Mouse (Mus musculus) splenic B cell, adult 2 months (primary cell): ENCODE data around the gene Sema4b.

Experiments
- DNase-seq: peaks from one replicate; pipeline ENCODE4 v3.0.0-alpha.2; 2011; ENCODE audit warnings: low read depth, low spot score
- H3K27me3 ChIP-seq: 2 replicates; pipeline ENCODE4 v1.6.1; 2012; ENCODE audit warnings: mild to moderate bottlenecking, low read length, moderate library complexity, mixed read lengths; ENCODE audit not compliant: control insufficient read depth, poor library complexity, insufficient read depth, severe bottlenecking
- H3K36me3 ChIP-seq: 2 replicates; pipeline ENCODE4 v1.6.1; 2012; ENCODE audit warnings: mild to moderate bottlenecking, low read length, moderate library complexity, mixed read lengths; ENCODE audit not compliant: control insufficient read depth, poor library complexity, insufficient read depth, severe bottlenecking

Gene Sema4b

DNA sequence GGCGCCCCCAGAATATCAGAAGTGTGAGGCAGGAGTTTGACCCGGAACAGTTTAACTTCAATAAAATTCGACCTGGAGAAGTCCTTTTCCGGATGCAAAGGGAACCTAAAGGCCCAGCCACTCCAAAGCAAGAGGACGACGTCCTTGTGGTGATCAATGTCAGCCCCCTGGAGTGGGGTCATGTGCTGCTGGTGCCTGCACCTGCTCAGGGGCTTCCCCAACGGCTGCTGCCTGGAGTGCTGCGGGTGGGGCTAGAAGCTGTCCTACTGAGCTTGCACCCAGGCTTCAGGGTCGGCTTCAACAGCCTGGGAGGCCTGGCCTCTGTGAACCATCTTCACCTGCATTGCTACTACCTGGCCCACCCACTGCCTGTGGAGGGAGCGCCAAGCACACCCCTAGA lies 51.9 kb downstream of the Sema4b start:
- no peak for DNase-seq
- H3K27me3 ChIP-seq, result no peaks in the 10 kb centered on the region
- H3K36me3 ChIP-seq, result peaks cover 3% of the 10 kb centered on the region

DNA sequence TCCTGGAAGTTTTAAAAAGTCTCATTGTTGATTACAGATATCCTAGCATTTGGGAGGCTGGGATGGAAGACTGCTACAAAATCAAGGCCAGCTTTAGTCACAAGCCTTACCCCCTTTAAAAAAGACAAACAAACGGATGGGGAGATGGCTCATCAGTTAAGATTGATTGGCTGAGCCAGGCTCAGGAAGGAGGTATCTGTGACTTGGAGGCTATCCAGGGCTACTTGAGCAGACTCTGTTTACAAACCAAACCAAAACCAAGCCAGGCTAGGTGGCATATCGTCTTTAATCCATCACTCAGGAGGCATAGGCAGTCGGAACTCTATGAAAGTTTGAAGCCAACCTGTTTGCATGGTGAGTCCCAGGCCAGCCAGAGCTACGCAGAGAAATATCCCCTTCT lies 55.0 kb downstream of the Sema4b start:
- peaks cover 1% of the 10 kb centered on the region; the same call in 1 of the 2 replicates for H3K36me3 ChIP-seq
- H3K27me3 ChIP-seq, result no peaks in the 10 kb centered on the region
- no peak for DNase-seq

DNA sequence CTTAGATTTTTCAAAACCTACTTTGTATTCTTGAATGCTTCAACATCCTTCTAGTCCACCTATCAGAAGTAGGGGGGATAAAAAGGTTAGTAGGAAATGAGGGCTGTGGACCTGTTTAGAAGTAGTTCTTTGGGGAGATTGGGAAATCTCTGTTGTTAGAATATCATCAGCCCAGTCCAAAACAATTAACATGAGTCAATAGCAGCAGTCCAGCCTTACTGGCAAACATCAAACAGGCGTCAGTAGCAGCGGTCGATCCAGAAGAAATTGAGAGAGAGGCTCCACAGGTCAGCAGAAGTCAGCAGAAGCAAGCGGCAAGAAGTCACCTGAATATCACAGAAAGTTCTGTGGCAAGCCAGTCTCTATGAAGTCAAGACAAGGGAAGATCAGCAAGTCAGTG lies 58.2 kb downstream of the Sema4b start:
- Histone ChIP-seq H3K36me3 (no peaks in the 10 kb centered on the region), H3K27me3 (no peaks in the 10 kb centered on the region)
- no peak for DNase-seq

DNA sequence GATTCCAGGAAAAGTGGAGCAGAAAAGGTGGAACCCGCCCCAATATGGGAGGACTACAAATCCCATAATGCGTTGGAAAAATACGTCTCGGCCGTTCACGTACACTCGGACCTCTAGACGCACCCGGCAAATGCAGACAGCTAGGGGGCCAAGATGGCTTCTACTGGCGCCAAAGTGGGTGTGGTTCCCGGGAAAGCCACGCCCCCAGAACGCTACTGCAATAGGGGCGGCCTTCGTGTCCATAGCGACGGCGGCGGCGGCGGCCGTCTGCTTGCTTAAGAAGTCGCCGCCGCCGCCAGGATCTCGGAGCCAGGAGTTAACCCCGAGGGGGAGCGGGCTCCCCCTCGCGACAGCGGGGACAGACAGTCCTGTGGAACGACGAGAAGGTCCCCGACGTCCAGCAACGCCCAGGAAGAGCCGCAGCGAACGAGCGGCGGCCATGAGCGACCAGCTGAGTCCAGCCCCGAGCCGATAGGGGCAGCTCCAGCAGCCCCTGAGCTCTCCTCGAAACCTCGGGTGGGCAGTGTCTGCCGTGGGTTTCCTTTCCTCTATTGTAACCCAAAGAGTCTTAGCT lies 59.6 kb downstream of the Sema4b start, which contains the start of gene Ttll13:
Gene Ttll13 (plus strand): TSS at position 229 of the 574 bp plus-strand sequence.
- DNase-seq, result peak; percentile 97
- H3K36me3 ChIP-seq, result no peaks in the 10 kb centered on the region
- H3K27me3 ChIP-seq, result no peaks in the 10 kb centered on the region

DNA sequence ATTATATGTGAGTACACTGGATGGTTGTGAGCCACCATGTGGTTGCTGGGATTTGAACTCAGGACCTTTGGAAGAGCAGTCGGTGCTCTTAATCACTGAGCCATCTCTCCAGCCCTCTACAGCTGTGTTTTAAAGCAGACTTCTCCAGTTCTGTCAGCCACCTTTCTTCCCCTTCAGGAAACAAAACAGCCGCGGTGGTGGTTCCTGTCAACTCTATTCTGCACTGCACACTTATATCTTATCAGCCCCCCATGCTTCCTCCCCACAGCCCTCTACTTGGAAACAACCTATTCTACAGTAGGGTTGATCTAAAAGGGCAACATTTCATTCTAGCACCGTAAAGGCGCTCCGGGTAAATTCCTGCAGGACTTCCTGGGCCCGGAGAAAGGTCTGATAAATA lies 60.2 kb downstream of the Sema4b start:
- no peak for DNase-seq

DNA sequence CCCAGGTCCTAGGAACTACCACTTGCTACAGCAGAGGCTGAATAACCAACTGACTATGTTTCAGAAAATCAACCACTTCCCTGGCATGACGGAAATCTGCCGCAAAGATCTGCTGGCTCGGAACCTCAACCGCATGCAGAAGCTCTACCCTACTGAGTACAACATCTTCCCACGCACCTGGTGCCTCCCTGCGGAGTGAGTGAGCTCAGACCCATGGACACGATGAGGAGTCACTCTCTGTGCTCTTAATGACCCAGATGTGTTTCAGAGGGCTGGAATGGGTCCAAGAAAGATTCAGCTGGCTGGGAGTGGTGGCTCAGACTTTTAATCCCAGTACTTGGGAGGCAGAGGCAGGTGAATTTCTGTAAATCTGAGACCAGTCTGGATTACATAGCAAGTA lies 65.8 kb downstream of the Sema4b start:
- no peak for DNase-seq
- Histone ChIP-seq H3K36me3 (no peaks in the 10 kb centered on the region), H3K27me3 (no peaks in the 10 kb centered on the region)

More for the DNA sequence above, 60.2 kb downstream of the Sema4b start:
- Histone ChIP-seq H3K27me3 (no peaks in the 10 kb centered on the region), H3K36me3 (no peaks in the 10 kb centered on the region)

DNA sequence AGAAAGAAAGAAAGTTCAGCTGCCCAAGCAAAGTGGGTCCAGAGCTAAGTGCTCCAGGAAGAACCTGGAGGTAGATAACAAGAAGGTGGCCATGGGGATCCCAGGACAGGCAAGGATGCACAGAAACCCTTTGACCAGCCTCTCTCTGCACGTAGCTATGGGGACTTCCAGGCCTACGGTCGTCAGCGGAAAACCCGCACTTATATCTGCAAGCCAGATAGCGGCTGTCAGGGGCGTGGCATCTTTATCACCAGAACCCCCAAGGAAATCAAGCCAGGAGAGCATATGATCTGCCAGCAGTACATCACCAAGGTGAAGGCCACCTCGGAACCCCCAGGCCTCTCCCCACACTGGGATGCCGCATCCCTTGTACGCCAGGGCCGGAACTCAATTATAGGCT lies 66.2 kb downstream of the Sema4b start:
- no peaks in the 10 kb centered on the region for H3K27me3 ChIP-seq
- DNase-seq, result no peak
- H3K36me3 ChIP-seq, result no peaks in the 10 kb centered on the region

DNA sequence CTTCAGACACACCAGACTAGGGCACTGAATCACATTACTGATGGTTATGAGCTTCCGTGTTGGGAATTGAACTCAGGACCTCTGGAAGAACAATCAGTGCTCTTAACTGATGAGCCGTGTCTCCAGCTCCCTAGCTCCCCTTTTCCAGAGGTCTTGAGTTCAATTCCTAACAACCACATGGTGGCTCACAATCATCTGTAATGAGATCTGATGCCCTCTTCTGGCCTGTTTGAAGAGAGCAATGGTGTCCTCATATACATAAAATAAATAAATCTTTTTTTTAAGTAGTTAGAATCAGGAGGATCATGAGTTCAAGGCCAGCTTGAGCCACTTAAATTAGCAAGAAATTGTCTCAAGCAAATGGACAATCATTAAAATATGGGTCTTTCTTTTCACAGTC lies 69.3 kb downstream of the Sema4b start:
- Histone ChIP-seq H3K27me3 (no peaks in the 10 kb centered on the region), H3K36me3 (no peaks in the 10 kb centered on the region)
- peak; percentile 51 for DNase-seq

DNA sequence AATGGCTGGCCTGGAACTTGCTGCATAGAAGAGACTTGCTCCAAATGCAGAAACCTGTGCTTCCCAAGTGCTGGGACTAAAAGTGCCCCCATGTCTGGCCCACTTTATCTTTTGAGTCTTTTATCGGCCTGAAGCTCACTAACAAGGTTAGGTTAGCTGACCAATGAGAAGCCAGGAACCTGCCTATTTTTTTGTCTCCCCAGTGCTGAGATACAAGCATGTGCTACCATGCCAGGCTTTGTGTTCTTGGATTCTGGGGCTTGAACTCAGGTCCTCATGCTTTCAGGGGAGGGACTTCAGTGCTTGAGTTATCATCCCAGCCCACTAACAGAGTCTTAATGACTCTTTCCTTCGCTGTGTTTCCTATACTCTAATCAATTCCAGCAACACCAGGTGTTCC lies 71.1 kb downstream of the Sema4b start:
- no peaks in the 10 kb centered on the region for H3K36me3 ChIP-seq
- DNase-seq, result no peak
- H3K27me3 ChIP-seq, result no peaks in the 10 kb centered on the region

DNA sequence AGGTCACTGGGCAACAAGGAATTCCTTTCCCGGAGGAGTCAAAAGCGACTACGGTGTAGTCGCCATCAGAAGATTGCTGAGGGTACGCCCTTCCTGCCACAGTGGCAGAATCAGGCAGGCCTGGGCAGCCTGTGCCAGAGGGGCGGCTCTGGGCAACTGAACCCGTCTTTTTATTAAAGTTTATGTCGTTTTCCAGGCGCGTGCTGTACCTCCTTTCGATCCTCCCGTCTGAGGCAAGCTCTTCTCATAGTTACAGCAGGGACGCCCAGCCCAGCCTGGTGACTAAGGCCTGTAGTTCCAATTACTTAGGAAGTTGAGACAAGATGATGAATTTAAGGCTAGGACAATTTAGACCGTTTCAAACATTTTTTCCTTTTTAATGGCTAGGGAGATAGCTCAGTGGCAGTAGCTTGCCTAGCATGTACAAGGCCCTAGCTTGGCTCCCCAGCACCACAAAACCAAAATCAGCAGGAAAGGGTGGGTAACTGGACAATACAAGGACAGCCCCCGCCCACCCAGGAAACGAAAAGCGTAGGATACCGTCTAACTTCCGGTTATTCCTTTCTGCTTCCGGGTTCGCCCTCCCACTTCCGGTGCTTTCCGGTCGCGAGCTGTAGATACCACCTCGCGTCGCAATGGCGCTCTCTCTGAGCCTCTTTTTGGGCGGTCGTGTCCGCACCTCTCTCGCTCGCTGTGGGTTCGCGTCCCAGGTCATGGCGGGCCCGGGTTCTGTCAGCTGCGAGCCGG lies 74.2 kb downstream of the Sema4b start, which contains the start of gene Ngrn:
Gene Ngrn (plus strand): TSS at position 591 of the 747 bp plus-strand sequence.
- peaks cover 8% of the 10 kb centered on the region for H3K36me3 ChIP-seq
- peak; percentile 85 for DNase-seq

DNA sequence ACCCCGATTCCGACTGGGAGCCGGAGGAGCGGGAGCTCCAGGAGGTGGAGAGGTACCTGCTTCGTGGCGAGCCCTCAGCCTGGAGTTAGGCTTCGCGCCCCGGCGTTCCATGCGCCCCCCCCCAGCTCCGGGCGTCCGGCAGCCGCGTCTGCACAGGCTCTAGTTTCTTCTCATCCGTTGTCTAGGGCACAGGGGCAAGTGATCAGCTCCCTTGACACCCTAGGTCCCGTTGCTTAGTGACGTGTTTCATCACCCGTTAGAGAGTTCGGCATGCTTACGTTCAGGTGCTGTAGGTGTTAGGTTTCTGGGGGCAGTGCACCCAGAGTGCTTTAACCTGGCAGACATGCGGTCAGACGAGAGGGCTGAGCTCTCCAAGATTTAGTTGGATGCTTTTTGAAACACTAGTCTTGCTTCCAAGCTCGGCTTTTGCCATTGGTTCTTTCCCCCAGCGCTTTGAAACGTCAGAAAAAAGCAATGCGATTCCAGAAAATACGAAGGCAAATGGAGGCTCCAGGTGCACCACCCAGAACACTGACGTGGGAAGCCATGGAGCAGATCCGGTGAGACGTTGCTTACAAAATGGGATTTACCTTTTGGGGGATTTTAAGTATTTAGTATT lies 74.8 kb downstream of the Sema4b start:
- H3K36me3 ChIP-seq, result peaks cover 10% of the 10 kb centered on the region
- peak; percentile 50 for DNase-seq

More for the DNA sequence above, 74.2 kb downstream of the Sema4b start, which contains the start of gene Ngrn:
- no peaks in the 10 kb centered on the region for H3K27me3 ChIP-seq

DNA sequence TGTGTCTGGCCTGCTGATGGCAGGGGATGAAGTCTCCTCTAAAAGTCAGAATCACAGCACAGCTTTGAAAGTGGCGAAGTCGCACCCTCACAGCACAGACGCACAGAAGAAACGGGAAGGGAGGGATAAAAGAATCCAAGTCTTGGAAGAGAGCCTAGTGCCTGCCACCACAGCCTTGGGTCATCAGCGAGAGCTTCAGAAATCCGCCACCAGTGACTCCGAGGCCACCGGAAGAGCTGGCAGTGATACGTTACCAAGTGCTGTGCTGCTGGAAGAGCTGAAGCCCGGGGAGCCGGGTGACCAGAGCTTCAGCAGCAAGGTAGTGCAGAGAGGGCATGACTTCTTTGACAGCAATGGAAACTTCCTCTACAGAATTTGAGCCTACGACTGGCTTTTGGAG lies 78.0 kb downstream of the Sema4b start:
- H3K36me3 ChIP-seq, result peaks cover 11% of the 10 kb centered on the region
- no peak for DNase-seq
- no peaks in the 10 kb centered on the region for H3K27me3 ChIP-seq

More for the DNA sequence above, 74.8 kb downstream of the Sema4b start:
- H3K27me3 ChIP-seq, result no peaks in the 10 kb centered on the region

DNA sequence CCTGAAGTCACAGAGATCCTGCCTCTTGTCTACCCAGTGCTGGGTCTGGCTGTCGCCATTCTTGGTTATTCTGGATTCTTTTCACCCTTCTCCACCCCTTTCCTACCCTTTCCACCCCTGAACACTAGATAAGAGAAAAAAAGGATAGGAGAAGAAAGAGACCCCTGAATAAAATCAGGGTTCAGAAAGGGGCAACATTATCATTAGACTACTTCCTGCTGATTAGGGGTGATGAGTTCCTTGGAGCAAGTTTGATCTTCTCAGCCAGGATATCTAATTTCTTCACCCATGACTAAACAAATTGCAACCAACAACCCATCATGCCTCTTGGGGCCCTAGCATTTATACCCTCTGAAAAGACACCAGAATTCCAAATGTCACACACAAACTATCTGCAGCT lies 81.1 kb downstream of the Sema4b start:
- H3K36me3 ChIP-seq, result peaks cover 12% of the 10 kb centered on the region
- no peak for DNase-seq
- no peaks in the 10 kb centered on the region for H3K27me3 ChIP-seq

DNA sequence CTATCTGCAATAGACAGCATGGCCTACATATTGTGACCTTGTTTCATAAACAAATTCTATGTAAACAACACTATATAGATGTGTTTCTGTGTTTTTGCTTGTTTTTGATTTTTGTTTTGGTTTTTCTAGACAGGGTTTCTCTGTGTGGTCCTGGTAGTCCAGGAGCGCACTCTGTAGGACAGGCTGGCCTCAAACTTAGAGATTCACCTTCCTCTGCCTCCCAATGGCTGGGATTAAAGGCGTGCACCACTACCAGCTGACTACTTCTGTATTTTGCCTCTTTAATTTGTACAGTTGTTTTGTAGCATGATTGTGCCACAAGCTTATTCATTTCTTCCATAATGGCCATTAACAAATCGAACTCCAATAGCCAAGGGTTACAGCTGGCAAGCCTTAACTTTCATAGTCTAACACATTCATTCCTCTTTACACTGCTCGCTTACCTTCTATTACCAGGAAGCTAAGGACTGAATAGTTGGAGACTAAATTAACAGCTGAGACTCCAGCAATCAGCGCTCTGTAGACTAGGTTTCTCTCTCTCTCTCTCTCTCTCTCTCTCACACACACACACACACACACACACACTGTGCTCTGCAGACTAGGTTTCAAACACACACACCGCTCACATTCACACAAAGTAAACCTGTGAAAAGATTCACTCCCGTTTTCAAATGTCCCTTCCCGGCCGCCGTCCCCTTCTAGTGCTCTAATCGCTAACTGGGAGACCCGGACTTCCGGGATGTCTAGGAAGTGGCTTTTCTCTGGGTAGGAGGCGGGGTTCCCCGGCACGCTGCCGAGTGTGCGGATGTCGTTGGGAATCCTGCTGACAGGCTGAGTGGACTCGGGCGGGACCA lies 82.5 kb downstream of the Sema4b start, which contains the start of gene Vps33b:
Gene Vps33b (plus strand): TSS at position 753 of the 854 bp plus-strand sequence.
- Histone ChIP-seq H3K36me3 (peaks cover 12% of the 10 kb centered on the region), H3K27me3 (no peaks in the 10 kb centered on the region)
- peak; percentile 92 for DNase-seq
